Mouse (Mus musculus): Measurements from ENCODE around the gene Pabpn1. TPM values are rescaled to one million over a fixed set of nuclear protein-coding genes. Genes with fewer than 3 reads are reported as not detected.

Gene Pabpn1
- total and polyA plus RNA-seq, 3 experiments: 142 to 387 (median 193) TPM

DNA sequence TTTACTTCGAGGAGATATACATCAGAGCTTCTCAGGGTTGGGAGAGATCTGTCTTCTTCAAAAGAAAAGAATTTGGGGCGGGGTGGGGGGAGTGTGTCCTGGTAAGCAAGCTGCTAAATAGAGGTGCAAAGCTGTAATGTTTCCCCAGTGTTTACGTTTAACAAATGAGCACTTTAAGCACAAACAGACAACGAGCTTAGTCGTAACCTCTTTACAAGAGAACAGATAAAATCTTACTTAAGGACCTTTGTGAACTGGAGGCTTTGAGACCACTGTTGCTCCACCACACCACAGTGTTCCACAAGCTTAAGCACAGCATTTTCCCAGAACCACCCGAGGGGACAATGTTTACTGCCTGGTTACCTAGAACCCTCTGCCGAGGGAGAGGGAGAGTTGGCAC is 35.0 kb downstream of the Pabpn1 start:
- no peak for TF ChIP-seq CTCF (IDR thresholded peaks at IDR 0.05; ENCODE audit: low read depth, low read length)
- no peak for TF ChIP-seq GATA1 (IDR thresholded peaks at IDR 0.05; ENCODE audit: borderline replicate concordance, low read length)
- no peak for TF ChIP-seq POLR2AphosphoS5 (IDR thresholded peaks at IDR 0.05; ENCODE audit: insufficient replicate concordance, low read depth, low read length)
- no peak for TF ChIP-seq TAL1 (conservative IDR thresholded peaks at IDR 0.05; ENCODE audit: low read depth, low read length)
- no peak for TF ChIP-seq GATA2 (IDR thresholded peaks at IDR 0.05; ENCODE audit: borderline replicate concordance, low read depth, low read length)
- H3K27me3 ChIP-seq (ENCODE audit: insufficient read depth, low read length): peaks cover 56% of the 10 kb centered on the region
- H3K9me3 ChIP-seq (replicated peaks): no peaks in the 10 kb centered on the region
- ATAC-seq (ENCODE audit: extremely low read depth, insufficient number of reproducible peaks, low FRiP score, poor library complexity, severe bottlenecking) (no peak), DNase-seq (ENCODE audit: low spot score) (no peak)
- H3K4me3 ChIP-seq (ENCODE audit: low read depth, low read length): no peak overlapping the region
- H3K4me1 ChIP-seq (ENCODE audit: insufficient read depth, low read depth, low read length): peaks cover 8% of the 10 kb centered on the region
- no peaks in the 10 kb centered on the region for H3K36me3 ChIP-seq (replicated peaks)

DNA sequence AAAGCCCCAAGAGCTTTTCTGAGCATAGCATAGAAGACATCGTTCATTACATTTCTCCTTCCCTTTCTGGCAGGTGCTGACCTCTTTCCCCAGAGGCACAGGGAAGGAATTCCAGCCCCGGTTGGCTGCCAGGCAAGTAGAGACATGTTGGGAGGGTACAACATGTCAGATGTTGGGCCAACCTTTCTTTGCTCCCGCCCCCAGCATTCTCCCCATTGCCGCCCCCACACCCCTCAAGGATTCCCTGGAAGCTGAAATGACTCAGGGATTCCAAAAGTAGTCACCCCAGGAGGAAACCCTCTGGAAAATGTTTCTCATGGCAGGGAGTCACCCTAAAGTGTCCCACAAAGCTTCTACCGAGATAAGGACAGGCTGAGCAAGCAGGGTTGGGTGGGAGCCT is 37.5 kb downstream of the Pabpn1 start:
- peaks cover under 1% of the 10 kb centered on the region for H3K4me1 ChIP-seq (ENCODE audit: insufficient read depth, low read depth, low read length)
- H3K27me3 ChIP-seq (ENCODE audit: insufficient read depth, low read length): peaks cover 46% of the 10 kb centered on the region
- H3K36me3 ChIP-seq (replicated peaks): no peaks in the 10 kb centered on the region
- H3K9me3 ChIP-seq (replicated peaks): no peaks in the 10 kb centered on the region
- TF ChIP-seq GATA2 (IDR thresholded peaks at IDR 0.05; ENCODE audit: borderline replicate concordance, low read depth, low read length) (no peak), POLR2AphosphoS5 (IDR thresholded peaks at IDR 0.05; ENCODE audit: insufficient replicate concordance, low read depth, low read length) (no peak), CTCF (IDR thresholded peaks at IDR 0.05; ENCODE audit: low read depth, low read length) (no peak), TAL1 (conservative IDR thresholded peaks at IDR 0.05; ENCODE audit: low read depth, low read length) (no peak), GATA1 (IDR thresholded peaks at IDR 0.05; ENCODE audit: borderline replicate concordance, low read length) (no peak)
- ATAC-seq (ENCODE audit: extremely low read depth, insufficient number of reproducible peaks, low FRiP score, poor library complexity, severe bottlenecking) (no peak), DNase-seq (ENCODE audit: low spot score) (no peak)
- no peak overlapping the region for H3K4me3 ChIP-seq (ENCODE audit: low read depth, low read length)

DNA sequence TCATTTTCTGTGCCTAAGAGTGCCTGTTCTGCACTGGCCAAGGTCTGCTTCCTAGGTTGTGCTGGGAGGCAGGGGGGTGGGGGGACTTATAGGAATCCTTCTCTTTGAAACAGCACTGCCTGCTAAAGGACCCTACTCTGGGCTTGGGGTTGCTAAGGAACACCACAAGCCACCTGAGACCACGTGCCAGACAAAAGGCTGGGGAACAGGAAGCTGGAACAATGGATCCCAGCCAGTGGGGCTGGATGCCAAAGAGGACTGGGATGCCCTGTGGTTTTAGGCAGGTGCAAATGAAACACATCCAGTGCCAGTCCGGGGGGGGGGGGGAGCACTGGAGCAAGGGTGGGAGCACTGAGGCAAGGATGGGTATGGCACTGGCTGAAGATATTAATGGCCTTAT is 38.1 kb downstream of the Pabpn1 start:
- Histone ChIP-seq H3K36me3 (replicated peaks) (no peaks in the 10 kb centered on the region), H3K9me3 (replicated peaks) (no peaks in the 10 kb centered on the region), H3K4me3 (ENCODE audit: low read depth, low read length) (no peak overlapping the region), H3K27me3 (ENCODE audit: insufficient read depth, low read length) (peaks cover 44% of the 10 kb centered on the region), H3K4me1 (ENCODE audit: insufficient read depth, low read depth, low read length) (no peaks in the 10 kb centered on the region; the same call in 1 of the 2 replicates)
- TF ChIP-seq CTCF (IDR thresholded peaks at IDR 0.05; ENCODE audit: low read depth, low read length) (no peak), GATA2 (IDR thresholded peaks at IDR 0.05; ENCODE audit: borderline replicate concordance, low read depth, low read length) (no peak)
- ATAC-seq (ENCODE audit: extremely low read depth, insufficient number of reproducible peaks, low FRiP score, poor library complexity, severe bottlenecking): no peak
- DNase-seq (ENCODE audit: low spot score): no peak

DNA sequence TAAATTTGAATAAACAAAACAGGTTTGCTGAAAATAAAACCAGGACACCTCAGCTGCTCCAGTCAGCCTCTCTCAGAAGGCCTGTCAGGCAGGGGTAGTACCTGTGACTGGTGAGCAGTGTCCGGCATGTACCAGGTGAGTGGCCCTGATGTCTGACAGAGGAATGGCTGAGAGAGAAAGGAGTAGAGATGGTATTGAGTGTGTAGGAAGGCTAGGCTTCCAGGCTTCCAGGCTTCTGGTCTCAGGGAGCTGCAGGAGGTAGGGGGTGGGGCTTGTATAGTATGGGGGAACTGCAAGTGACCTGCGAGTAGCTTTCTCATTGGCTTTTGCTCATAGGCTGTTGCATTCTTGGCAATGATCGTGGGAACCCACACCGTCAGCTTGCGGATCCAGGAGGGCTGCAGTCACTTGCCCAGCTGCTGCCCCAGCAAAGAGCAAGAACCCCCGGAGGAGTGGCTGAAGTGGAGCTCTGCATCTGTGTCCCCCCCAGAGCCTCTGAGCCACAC is 40.4 kb downstream of the Pabpn1 start, which contains the start of gene Il25:
TSS of gene Il25 (plus strand) at position 51 of the 506 bp plus-strand sequence.
- peaks cover 32% of the 10 kb centered on the region for H3K27me3 ChIP-seq (ENCODE audit: insufficient read depth, low read length)
- no peak for TF ChIP-seq GATA1 (IDR thresholded peaks at IDR 0.05; ENCODE audit: borderline replicate concordance, low read length)
- TF ChIP-seq TAL1 (conservative IDR thresholded peaks at IDR 0.05; ENCODE audit: low read depth, low read length): no peak
- TF ChIP-seq GATA2 (IDR thresholded peaks at IDR 0.05; ENCODE audit: borderline replicate concordance, low read depth, low read length): no peak
- TF ChIP-seq POLR2AphosphoS5 (IDR thresholded peaks at IDR 0.05; ENCODE audit: insufficient replicate concordance, low read depth, low read length): no peak
- no peak for TF ChIP-seq CTCF (IDR thresholded peaks at IDR 0.05; ENCODE audit: low read depth, low read length)
- DNase-seq (ENCODE audit: low spot score): no peak
- no peaks in the 10 kb centered on the region for H3K4me1 ChIP-seq (ENCODE audit: insufficient read depth, low read depth, low read length)
- H3K36me3 ChIP-seq (replicated peaks): no peaks in the 10 kb centered on the region
- no peaks in the 10 kb centered on the region for H3K9me3 ChIP-seq (replicated peaks)
- no peak for ATAC-seq (ENCODE audit: extremely low read depth, insufficient number of reproducible peaks, low FRiP score, poor library complexity, severe bottlenecking)
- no peak within 1 kb of the TSS for H3K4me3 ChIP-seq (ENCODE audit: low read depth, low read length)

DNA sequence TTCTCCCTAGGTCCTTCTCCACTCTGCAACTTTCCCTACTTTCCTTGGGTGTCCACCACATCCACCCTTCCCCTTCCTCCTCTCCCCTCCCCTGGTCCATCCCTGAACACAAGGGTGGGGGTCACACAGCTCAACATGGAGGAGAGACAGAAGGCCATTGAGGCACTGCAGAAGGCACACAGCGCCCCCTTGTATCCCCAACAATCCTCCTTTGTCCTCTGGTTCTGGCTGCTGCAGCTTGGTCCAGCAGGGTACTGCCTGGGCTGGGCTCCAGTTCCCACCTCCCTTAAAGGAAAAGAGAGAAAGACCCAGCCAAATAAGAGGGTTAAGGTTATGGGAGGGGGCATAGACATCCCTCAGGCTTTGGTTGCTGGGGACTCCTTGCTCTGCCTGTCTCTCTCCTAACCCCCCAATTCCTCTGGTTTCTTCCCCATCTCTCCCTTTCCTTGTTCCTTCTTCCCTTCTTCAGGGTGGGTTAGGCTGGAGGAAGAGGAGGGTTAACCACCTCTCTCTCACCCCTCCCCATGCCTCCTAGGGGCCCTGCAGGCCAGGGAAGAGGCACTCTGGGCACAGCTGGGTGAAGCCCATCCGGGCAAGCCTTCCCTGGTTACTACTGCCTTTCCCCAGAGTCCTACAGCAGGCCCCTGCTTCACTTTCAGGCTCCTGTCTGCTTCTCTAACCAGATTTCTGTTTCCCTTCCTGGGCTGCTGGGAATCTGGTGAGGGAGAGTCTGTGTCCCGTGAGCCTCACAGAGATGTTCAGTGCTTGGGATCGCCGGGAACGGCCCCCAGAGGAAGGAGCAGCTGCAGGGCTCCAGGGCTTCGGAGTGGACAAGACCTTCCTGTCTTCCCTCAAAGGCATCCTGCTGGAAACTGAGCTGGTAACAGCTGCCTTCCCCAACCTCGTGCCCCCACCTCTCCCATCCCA is 43.9 kb downstream of the Pabpn1 start, which contains the start of gene Cmtm5:
TSS of gene Cmtm5 (plus strand) at position 358 of the 927 bp plus-strand sequence.
- H3K27me3 ChIP-seq (ENCODE audit: insufficient read depth, low read length): peaks cover 33% of the 10 kb centered on the region
- no peaks in the 10 kb centered on the region for H3K36me3 ChIP-seq (replicated peaks)
- TF ChIP-seq CTCF (IDR thresholded peaks at IDR 0.05; ENCODE audit: low read depth, low read length) (no peak), POLR2AphosphoS5 (IDR thresholded peaks at IDR 0.05; ENCODE audit: insufficient replicate concordance, low read depth, low read length) (no peak), GATA1 (IDR thresholded peaks at IDR 0.05; ENCODE audit: borderline replicate concordance, low read length) (no peak), GATA2 (IDR thresholded peaks at IDR 0.05; ENCODE audit: borderline replicate concordance, low read depth, low read length) (no peak), TAL1 (conservative IDR thresholded peaks at IDR 0.05; ENCODE audit: low read depth, low read length) (no peak)
- no peaks in the 10 kb centered on the region for H3K4me1 ChIP-seq (ENCODE audit: insufficient read depth, low read depth, low read length)
- ATAC-seq (ENCODE audit: extremely low read depth, insufficient number of reproducible peaks, low FRiP score, poor library complexity, severe bottlenecking) (no peak), DNase-seq (ENCODE audit: low spot score) (no peak)
- no peaks in the 10 kb centered on the region for H3K9me3 ChIP-seq (replicated peaks)
- H3K4me3 ChIP-seq (ENCODE audit: low read depth, low read length): no peak within 1 kb of the TSS

DNA sequence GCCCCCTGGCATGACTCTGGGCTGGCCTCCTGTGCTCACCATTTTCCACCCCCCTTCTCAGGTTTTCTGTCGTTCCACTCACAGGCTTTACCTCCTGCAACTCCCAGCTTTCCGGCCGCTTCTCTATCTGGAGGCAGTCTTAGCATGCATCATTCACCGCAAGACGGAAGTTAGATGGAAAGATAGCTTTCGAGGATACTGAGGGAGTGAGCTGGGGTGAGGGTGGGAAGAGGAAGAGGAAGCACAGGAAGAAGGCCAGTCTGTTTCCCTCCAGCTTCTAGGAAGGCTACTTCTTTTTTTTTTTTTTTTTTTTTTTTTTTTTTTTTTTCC is 44.5 kb downstream of the Pabpn1 start:
- Histone ChIP-seq H3K4me1 (ENCODE audit: insufficient read depth, low read depth, low read length) (no peaks in the 10 kb centered on the region), H3K36me3 (replicated peaks) (no peaks in the 10 kb centered on the region), H3K9me3 (replicated peaks) (no peaks in the 10 kb centered on the region), H3K4me3 (ENCODE audit: low read depth, low read length) (no peak overlapping the region), H3K27me3 (ENCODE audit: insufficient read depth, low read length) (peaks cover 34% of the 10 kb centered on the region)
- ATAC-seq (ENCODE audit: extremely low read depth, insufficient number of reproducible peaks, low FRiP score, poor library complexity, severe bottlenecking) (no peak), DNase-seq (ENCODE audit: low spot score) (no peak)
- TF ChIP-seq GATA2 (IDR thresholded peaks at IDR 0.05; ENCODE audit: borderline replicate concordance, low read depth, low read length): no peak
- TF ChIP-seq GATA1 (IDR thresholded peaks at IDR 0.05; ENCODE audit: borderline replicate concordance, low read length): no peak
- no peak for TF ChIP-seq TAL1 (conservative IDR thresholded peaks at IDR 0.05; ENCODE audit: low read depth, low read length)
- no peak for TF ChIP-seq CTCF (IDR thresholded peaks at IDR 0.05; ENCODE audit: low read depth, low read length)
- no peak for TF ChIP-seq POLR2AphosphoS5 (IDR thresholded peaks at IDR 0.05; ENCODE audit: insufficient replicate concordance, low read depth, low read length)
